Comparison of ENCODE assay signal across 21 mouse cellular contexts in the genomic region with DNA sequence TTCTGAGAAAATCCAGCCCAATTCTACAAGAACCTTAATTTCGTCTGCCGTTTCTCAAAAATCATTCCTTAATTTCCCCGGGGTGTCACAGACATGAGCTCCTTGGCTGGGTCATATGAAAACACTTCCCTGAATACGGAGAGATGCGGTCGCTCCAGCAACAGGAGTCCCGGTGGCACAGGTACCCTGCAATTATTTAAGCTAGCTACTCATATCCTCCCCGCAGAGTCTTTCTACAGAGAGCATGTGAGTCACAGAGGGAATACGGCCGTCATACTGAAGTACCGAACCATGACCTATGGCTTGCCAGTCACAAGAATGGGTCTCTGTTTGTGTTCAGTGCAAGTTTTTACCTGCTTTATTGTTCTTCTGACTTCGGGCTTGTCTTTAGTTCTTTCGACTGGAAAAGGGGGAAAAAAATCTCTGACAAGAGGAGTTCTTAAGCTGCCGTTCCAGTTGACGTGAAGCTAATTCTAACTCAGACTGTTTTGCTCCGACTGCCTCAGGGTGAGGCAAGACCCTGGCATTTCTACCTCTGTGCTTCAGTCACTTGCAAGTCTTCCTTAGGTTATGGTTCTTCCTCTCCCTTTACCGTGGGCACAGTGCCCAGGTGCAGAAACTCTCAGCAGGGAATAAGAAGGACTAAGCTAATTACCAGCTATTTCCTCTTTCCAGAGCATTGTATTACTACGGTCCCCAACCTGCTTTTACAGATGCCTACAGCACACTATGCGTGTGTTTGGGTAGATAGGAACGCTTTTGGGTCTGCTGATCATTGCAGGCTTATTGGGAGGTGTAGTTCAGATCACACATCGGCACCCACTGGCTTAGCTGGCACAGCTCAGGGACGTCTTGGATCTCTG.
DNase-seq lines count a peak whose midpoint lies in the region; ATAC-seq and TF ChIP-seq lines count a peak whose summit lies in the region.
"Had no signal": no experiment of that assay in that cellular context is flagged by ENCODE, and none has a peak within 500 bp of the region (broad histone marks: within the 10 kb centered on the region; RNA-seq: fewer than 3 reads in every experiment).

No protein-coding gene starts in this region.

- in situ Hi-C loops in Patski (cut with MboI; ENCODE audit: low pct_unique_long_range_greater_than_20kb) = no loop called here

- POLR2A ChIA-PET in Patski (lab: Charles Lee) = interaction anchor here (0.6 kb wide), 1 partner anchor 162 kb away, joined by 3 read pairs; no protein-coding TSS in a partner anchor

- H3K4me1 ChIP-seq in midbrain, embryonic 13.5 days (replicated peaks) = peaks cover 20% of the 10 kb centered on the region
- peaks cover 19% of the 10 kb centered on the region for H3K4me1 ChIP-seq in midbrain, embryonic 10.5 days
- H3K4me1 ChIP-seq in limb, embryonic 14.5 days (ENCODE audit: control insufficient read depth, insufficient read depth, low read length) = peaks cover 6% of the 10 kb centered on the region

- DNase-seq in cerebellum, postnatal 36 days = peak; percentile 12 to 13
- no peak for DNase-seq in midbrain, embryonic 10.5 days (ENCODE audit: low spot score)
- DNase-seq in Patski (ENCODE audit: low read depth, low spot score) = peak; percentile 43
- DNase-seq in limb, embryonic 14.5 days (ENCODE audit: low spot score) = no peak
- DNase-seq: B cell, adult 2 months; cerebellum, adult 9-10 months; kidney, adult 8-10 months; liver, postnatal 0 days; right cerebral cortex, adult 18-20 months; spleen, adult 18-20 months; thymus, postnatal 36 days had no signal

- ATAC-seq in cerebellum, adult (ENCODE audit: insufficient number of reproducible peaks, low FRiP score, low TSS enrichment) = no peak
- ATAC-seq in midbrain, embryonic 13.5 days = 0 out of 2 replicates have a peak, but pooled peaks have one; percentile 22
- peak; percentile 79 for ATAC-seq in Patski
- ATAC-seq in limb, embryonic 14.5 days (ENCODE audit: low FRiP score, low read depth) = no peak
- no peak for ATAC-seq in erythroblast, adult 5-6 weeks (replicated peaks; ENCODE audit: low FRiP score, poor library complexity, severe bottlenecking)
- no peak for ATAC-seq in monocyte, adult 5-6 weeks (replicated peaks; ENCODE audit: insufficient number of reproducible peaks, low FRiP score, low TSS enrichment, poor library complexity, severe bottlenecking)
- ATAC-seq: activated CD4-positive, CD25-positive, alpha-beta regulatory T cell, adult 4 months; forebrain, embryonic 15.5 days; liver, postnatal 0 days had no signal

- H3K36me3 ChIP-seq in midbrain, embryonic 13.5 days = no peaks in the 10 kb centered on the region
- no peaks in the 10 kb centered on the region for H3K36me3 ChIP-seq in midbrain, embryonic 10.5 days
- no peaks in the 10 kb centered on the region for H3K36me3 ChIP-seq in limb, embryonic 14.5 days (ENCODE audit: control insufficient read depth, insufficient read depth, low read length)
- H3K36me3 ChIP-seq: forebrain, embryonic 15.5 days; limb, embryonic 13.5 days; neural tube, embryonic 12.5 days had no signal

- CTCF ChIA-PET in Patski (lab: Charles Lee) = interaction anchor here (0.9 to 1.5 kb wide), 9 partner anchors 26 to 270 kb away, joined by 3 to 4 read pairs (median 3); no protein-coding TSS in a partner anchor

- no peak for TF ChIP-seq POLR2A in limb, embryonic 14.5 days (IDR thresholded peaks at IDR 0.05; ENCODE audit: borderline replicate concordance, extremely low read depth, insufficient read depth, insufficient read length)

- TF ChIP-seq CTCF in Patski (IDR thresholded peaks at IDR 0.05) = no peak

- H3K4me2 ChIP-seq in midbrain, embryonic 13.5 days (replicated peaks) = no peak overlapping the region
- H3K4me2 ChIP-seq in limb, embryonic 14.5 days (replicated peaks; ENCODE audit: low read depth, low read length, severe bottlenecking) = 0 out of 2 replicates have a peak overlapping the region, but pooled peaks have one; percentile 10
- H3K4me2 ChIP-seq: forebrain, embryonic 15.5 days; limb, embryonic 13.5 days; neural tube, embryonic 12.5 days had no signal

- H3K9me3 ChIP-seq in midbrain, embryonic 13.5 days = no peaks in the 10 kb centered on the region
- no peaks in the 10 kb centered on the region for H3K9me3 ChIP-seq in midbrain, embryonic 10.5 days (replicated peaks)
- H3K9me3 ChIP-seq in limb, embryonic 14.5 days (ENCODE audit: control insufficient read depth, low read length) = no peaks in the 10 kb centered on the region
- H3K9me3 ChIP-seq: forebrain, embryonic 15.5 days; limb, embryonic 13.5 days; neural tube, embryonic 12.5 days had no signal

- peaks cover 62% of the 10 kb centered on the region for H3K27me3 ChIP-seq in midbrain, embryonic 13.5 days
- H3K27me3 ChIP-seq in midbrain, embryonic 10.5 days (ENCODE audit: low read depth, poor library complexity, severe bottlenecking) = peaks cover 66% of the 10 kb centered on the region
- H3K27me3 ChIP-seq in Patski = no peaks in the 10 kb centered on the region
- no peaks in the 10 kb centered on the region for H3K27me3 ChIP-seq in limb, embryonic 14.5 days (ENCODE audit: control insufficient read depth, insufficient read depth, low read length)
- H3K27me3 ChIP-seq: forebrain, embryonic 15.5 days; limb, embryonic 13.5 days; neural tube, embryonic 12.5 days had no signal

- H3K9ac ChIP-seq in midbrain, embryonic 13.5 days (replicated peaks) = no peak overlapping the region
- no peak overlapping the region for H3K9ac ChIP-seq in limb, embryonic 14.5 days (ENCODE audit: low read depth, low read length, severe bottlenecking)
- H3K9ac ChIP-seq: forebrain, embryonic 15.5 days; limb, embryonic 13.5 days; liver, postnatal 0 days; neural tube, embryonic 12.5 days had no signal

- no peak overlapping the region for H3K4me3 ChIP-seq in midbrain, embryonic 13.5 days (replicated peaks)
- no peak overlapping the region for H3K4me3 ChIP-seq in midbrain, embryonic 10.5 days
- no peak overlapping the region for H3K4me3 ChIP-seq in limb, embryonic 14.5 days (replicated peaks; ENCODE audit: low read length)
- H3K4me3 ChIP-seq: forebrain, embryonic 15.5 days; layer of hippocampus, adult 2 months; left cerebral cortex, adult 2 months; limb, embryonic 13.5 days; neural tube, embryonic 12.5 days had no signal

- 54% methylated on average over 22 of the region's 22 CpGs for WGBS in midbrain, embryonic 13.5 days
- WGBS in midbrain, embryonic 10.5 days = 69% methylated on average over 22 of the region's 22 CpGs
- WGBS in limb, embryonic 14.5 days = 42% methylated on average over 22 of the region's 22 CpGs

- H3K27ac ChIP-seq in midbrain, embryonic 13.5 days = no peak overlapping the region
- no peak overlapping the region for H3K27ac ChIP-seq in midbrain, embryonic 10.5 days (replicated peaks)
- no peak overlapping the region for H3K27ac ChIP-seq in limb, embryonic 14.5 days (replicated peaks; ENCODE audit: low read depth, low read length)
- H3K27ac ChIP-seq: forebrain, embryonic 15.5 days; layer of hippocampus, adult 2 months; left cerebral cortex, adult 2 months; limb, embryonic 13.5 days; neural tube, embryonic 12.5 days had no signal

Comparison
In these comparisons a context has a peak if more than half of its experiments do, and no peak if none do; other contexts are left out.
1. DNase-seq: peak in cerebellum, postnatal 36 days (2 of 2) and Patski (single experiment); none in midbrain, embryonic 10.5 days (single experiment) and limb, embryonic 14.5 days (single experiment).
2. ATAC-seq: peak in midbrain, embryonic 13.5 days (single experiment) and Patski (single experiment); none in cerebellum, adult (single experiment), limb, embryonic 14.5 days (single experiment), erythroblast, adult 5-6 weeks (single experiment) and monocyte, adult 5-6 weeks (single experiment).